Mouse (Mus musculus): ENCODE results near the gene Gpr157.

Gene Gpr157

GRCm38 (mm10) chr4:150112867-150113266 lies 25.7 kb downstream of the Gpr157 start:
- peak; percentile 77 for DNase-seq (ENCODE audit: low read depth, low spot score)

DNA sequence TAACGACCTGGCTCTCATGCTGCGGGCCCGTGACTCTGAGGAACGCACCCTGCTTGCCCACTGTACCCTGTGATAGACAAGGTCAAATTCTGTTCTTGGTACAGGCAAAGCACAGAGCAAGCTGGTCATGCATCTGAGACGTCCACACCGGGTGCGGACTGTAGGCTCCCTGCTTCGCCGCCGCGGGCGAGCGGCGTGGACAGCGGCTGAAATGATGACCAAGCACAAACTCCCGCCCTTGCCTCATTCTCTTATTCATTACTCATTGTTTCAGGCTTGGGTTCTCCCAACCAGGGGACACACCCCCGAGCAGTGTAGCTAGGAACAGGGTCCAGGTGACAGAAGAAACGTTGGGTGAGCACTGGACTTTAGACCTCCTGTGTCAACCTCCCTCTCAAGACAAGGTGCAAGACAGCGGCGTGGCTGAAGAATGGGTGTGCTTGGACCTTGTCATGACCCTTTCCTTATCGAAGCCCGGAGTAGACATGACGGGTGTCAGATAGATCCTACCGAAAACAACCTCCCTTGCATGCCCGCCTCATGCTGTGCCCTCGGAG lies 27.4 kb downstream of the Gpr157 start:
- DNase-seq (ENCODE audit: low read depth, low spot score) = no peak
- no peaks in the 10 kb centered on the region for H3K36me3 ChIP-seq (ENCODE audit: control insufficient read depth, insufficient read depth, low read length, poor library complexity, severe bottlenecking)
- H3K27me3 ChIP-seq (ENCODE audit: control insufficient read depth, insufficient read depth, low read length, poor library complexity, severe bottlenecking) = no peaks in the 10 kb centered on the region

More at GRCm38 (mm10) chr4:150112867-150113266, 25.7 kb downstream of the Gpr157 start:
- no peaks in the 10 kb centered on the region for H3K27me3 ChIP-seq (ENCODE audit: control insufficient read depth, insufficient read depth, low read length, poor library complexity, severe bottlenecking)
- no peaks in the 10 kb centered on the region for H3K36me3 ChIP-seq (ENCODE audit: control insufficient read depth, insufficient read depth, low read length, poor library complexity, severe bottlenecking)

- H3K36me3 ChIP-seq (ENCODE audit: control insufficient read depth, insufficient read depth, low read length, poor library complexity, severe bottlenecking) = no peaks in the 10 kb centered on the region
- no peaks in the 10 kb centered on the region for H3K27me3 ChIP-seq (ENCODE audit: control insufficient read depth, insufficient read depth, low read length, poor library complexity, severe bottlenecking)
- peak; percentile 30 for DNase-seq (ENCODE audit: low read depth, low spot score)
These were observed 30.1 kb downstream of the Gpr157 start for GRCm38 (mm10) chr4:150117311-150117710.

DNA sequence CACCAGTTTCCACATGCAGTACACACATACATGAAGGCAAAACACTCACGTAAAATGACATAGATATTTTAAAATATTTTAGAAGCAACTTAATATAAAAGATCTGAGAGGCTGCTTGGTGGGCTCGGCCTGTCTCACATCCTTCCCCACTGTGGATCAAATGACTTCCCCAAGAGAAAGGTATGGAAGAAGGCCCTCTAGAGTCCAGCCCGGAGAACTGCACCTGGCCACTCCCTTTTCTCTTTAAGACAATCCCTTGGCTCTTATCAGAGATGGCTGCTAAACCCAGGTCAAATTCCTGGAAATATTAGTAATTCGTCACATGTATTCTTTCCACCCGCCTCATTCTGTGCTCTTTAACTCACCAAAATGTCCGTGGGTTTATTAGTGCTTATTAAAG lies 31.0 kb downstream of the Gpr157 start:
- Histone ChIP-seq H3K27me3 (ENCODE audit: control insufficient read depth, insufficient read depth, low read length, poor library complexity, severe bottlenecking) (no peaks in the 10 kb centered on the region), H3K36me3 (ENCODE audit: control insufficient read depth, insufficient read depth, low read length, poor library complexity, severe bottlenecking) (no peaks in the 10 kb centered on the region)
- DNase-seq (ENCODE audit: low read depth, low spot score) = no peak

DNA sequence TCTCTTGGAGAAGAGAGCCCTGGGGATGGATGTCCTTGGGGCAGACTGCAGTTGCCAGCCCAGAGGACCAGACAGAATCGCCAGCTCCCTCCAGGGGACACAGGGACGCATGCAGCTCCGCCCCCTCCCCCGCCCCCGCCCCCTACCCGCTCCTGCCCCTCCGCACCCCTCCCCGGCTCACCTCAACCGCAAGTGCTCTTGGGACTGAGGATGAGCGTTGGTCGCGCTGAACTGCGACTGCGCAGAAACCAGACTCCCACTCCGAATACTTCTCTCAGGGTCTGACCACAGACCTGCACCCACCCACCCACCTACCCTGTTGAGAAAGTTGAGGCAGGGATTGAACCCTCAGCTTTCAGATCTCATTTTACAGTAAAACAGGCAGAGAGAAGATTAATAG lies 31.9 kb downstream of the Gpr157 start, which contains the start of gene Slc2a5:
Slc2a5 (plus strand) TSS at position 229 of the 400 bp plus-strand sequence.
- H3K36me3 ChIP-seq (ENCODE audit: control insufficient read depth, insufficient read depth, low read length, poor library complexity, severe bottlenecking) = no peaks in the 10 kb centered on the region
- DNase-seq (ENCODE audit: low read depth, low spot score) = no peak
- H3K27me3 ChIP-seq (ENCODE audit: control insufficient read depth, insufficient read depth, low read length, poor library complexity, severe bottlenecking) = no peaks in the 10 kb centered on the region

- Histone ChIP-seq H3K27me3 (ENCODE audit: control insufficient read depth, insufficient read depth, low read length, poor library complexity, severe bottlenecking) (no peaks in the 10 kb centered on the region), H3K36me3 (ENCODE audit: control insufficient read depth, insufficient read depth, low read length, poor library complexity, severe bottlenecking) (no peaks in the 10 kb centered on the region)
- no peak for DNase-seq (ENCODE audit: low read depth, low spot score)
These were observed 32.5 kb downstream of the Gpr157 start for GRCm38 (mm10) chr4:150119640-150120039.

DNA sequence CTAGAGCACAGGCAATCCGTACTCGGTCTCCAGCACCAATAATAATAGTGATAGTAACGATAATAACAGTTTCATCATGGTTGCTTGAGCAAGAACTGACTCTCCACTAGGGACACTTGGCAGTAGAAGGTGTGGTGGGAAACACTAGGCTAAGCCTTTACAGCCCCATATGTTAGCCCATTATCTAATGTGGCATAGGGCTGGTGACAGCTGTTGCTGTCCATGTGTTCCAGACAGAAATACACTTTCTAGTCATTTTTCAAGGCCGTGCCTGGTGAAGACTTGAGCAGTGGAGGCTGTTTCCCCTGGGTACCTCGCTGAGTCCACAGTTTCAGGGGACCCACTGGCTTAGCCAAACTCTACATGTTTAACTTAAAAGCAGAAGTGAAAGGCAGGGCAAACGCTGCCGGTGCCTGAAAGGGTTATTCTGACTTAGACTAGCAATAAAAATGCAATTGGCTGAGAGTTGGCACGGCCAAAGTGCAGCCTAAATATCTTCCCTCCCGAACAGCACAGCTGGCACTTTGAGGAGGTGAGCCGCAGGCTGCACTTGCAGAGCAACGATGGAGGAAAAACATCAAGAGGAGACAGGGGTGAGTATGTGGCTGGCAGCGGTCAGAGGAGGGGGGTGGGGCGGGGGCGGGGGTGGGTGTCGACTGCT lies 33.1 kb downstream of the Gpr157 start:
- Histone ChIP-seq H3K27me3 (ENCODE audit: control insufficient read depth, insufficient read depth, low read length, poor library complexity, severe bottlenecking) (no peaks in the 10 kb centered on the region), H3K36me3 (ENCODE audit: control insufficient read depth, insufficient read depth, low read length, poor library complexity, severe bottlenecking) (no peaks in the 10 kb centered on the region)
- DNase-seq (ENCODE audit: low read depth, low spot score) = peak; percentile 68

DNA sequence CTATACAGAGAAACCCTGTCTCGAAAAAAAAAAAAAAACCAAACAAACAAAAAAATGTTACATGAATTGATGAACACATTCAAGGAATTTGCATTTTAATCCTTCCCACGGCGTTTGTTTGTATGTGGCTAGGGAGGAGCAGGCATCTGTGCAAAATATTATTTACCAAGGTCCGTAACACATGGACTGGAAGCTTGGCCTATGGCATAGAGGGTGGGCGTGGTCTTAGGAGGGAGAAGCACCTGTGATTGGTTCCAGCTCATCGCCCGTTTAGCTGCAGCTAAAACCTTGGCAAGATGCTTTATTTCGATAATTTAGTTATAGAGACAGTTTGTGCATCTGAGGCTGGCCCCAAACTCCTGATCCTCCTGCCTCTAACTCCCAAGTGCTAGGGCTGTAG lies 34.3 kb downstream of the Gpr157 start:
- no peaks in the 10 kb centered on the region for H3K36me3 ChIP-seq (ENCODE audit: control insufficient read depth, insufficient read depth, low read length, poor library complexity, severe bottlenecking)
- H3K27me3 ChIP-seq (ENCODE audit: control insufficient read depth, insufficient read depth, low read length, poor library complexity, severe bottlenecking) = no peaks in the 10 kb centered on the region

DNA sequence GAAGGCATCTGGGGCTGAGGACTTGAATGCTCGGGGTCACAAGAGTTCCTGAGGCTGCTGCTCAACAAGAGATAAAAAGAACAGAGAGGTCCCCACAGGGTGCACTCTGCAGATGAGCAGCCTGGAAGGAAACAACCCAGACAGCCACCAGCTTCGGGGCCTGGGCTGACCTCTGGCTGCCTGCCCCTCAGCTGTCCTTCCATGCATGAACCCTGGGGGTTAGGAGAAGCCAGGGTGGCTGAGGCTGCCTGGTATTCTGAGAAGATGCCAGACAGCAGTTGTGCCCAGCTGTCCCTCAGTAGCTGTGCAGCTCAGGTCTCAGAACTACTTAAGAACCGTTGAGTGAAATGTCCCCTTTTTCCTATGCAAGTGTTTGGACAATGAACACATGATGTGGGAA lies 35.3 kb downstream of the Gpr157 start:
- H3K27me3 ChIP-seq (ENCODE audit: control insufficient read depth, insufficient read depth, low read length, poor library complexity, severe bottlenecking) = no peaks in the 10 kb centered on the region
- DNase-seq (ENCODE audit: low read depth, low spot score) = no peak
- no peaks in the 10 kb centered on the region for H3K36me3 ChIP-seq (ENCODE audit: control insufficient read depth, insufficient read depth, low read length, poor library complexity, severe bottlenecking)

More for the DNA sequence above, 34.3 kb downstream of the Gpr157 start:
- DNase-seq (ENCODE audit: low read depth, low spot score) = no peak

DNA sequence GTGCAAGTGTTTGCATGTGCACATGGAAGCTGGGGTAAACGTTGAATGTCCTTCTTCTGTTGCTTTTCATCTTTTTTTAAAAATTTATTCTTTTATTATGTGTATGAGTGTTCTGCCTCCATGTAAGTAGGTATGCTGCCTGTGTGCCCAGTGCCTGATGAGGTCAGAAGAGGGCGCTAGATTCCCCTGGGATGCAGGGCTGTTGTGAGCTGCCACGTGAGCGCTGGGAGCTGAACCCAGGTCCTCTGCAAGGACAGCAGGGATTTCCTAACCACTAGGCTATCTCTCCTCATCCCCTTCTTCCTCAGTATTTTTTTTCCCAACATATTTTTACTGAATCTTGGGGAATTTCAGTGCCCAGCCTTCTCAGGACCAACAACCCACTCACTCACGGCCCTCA lies 39.2 kb downstream of the Gpr157 start:
- DNase-seq (ENCODE audit: low read depth, low spot score) = no peak
- Histone ChIP-seq H3K27me3 (ENCODE audit: control insufficient read depth, insufficient read depth, low read length, poor library complexity, severe bottlenecking) (no peaks in the 10 kb centered on the region), H3K36me3 (ENCODE audit: control insufficient read depth, insufficient read depth, low read length, poor library complexity, severe bottlenecking) (no peaks in the 10 kb centered on the region)

GRCm38 (mm10) chr4:150127894-150128293 lies 40.7 kb downstream of the Gpr157 start:
- DNase-seq (ENCODE audit: low read depth, low spot score) = no peak
- Histone ChIP-seq H3K36me3 (ENCODE audit: control insufficient read depth, insufficient read depth, low read length, poor library complexity, severe bottlenecking) (no peaks in the 10 kb centered on the region), H3K27me3 (ENCODE audit: control insufficient read depth, insufficient read depth, low read length, poor library complexity, severe bottlenecking) (no peaks in the 10 kb centered on the region)

DNA sequence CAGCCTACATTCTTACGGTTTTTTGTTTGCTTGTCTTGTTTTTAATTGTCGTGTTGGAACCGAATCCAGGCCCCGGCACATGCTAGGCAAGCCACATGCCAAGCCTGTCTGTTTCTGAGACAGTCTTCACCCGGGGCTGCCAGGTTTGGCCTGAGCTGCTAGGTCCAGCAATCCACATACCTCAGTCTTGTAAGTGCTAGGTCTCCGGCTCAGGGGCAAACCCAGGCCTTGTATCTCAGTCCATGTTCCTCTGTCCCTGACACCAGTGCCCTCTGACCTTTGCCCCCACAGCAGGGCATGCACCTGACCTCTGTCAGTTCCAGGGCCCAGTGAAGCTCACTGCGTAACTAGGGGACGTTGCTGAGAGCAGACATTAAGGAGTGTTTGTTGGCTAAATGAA lies 41.4 kb downstream of the Gpr157 start:
- Histone ChIP-seq H3K36me3 (ENCODE audit: control insufficient read depth, insufficient read depth, low read length, poor library complexity, severe bottlenecking) (no peaks in the 10 kb centered on the region), H3K27me3 (ENCODE audit: control insufficient read depth, insufficient read depth, low read length, poor library complexity, severe bottlenecking) (no peaks in the 10 kb centered on the region)
- no peak for DNase-seq (ENCODE audit: low read depth, low spot score)

GRCm38 (mm10) chr4:150130661-150131060 lies 43.5 kb downstream of the Gpr157 start:
- DNase-seq (ENCODE audit: low read depth, low spot score) = no peak
- Histone ChIP-seq H3K36me3 (ENCODE audit: control insufficient read depth, insufficient read depth, low read length, poor library complexity, severe bottlenecking) (no peaks in the 10 kb centered on the region), H3K27me3 (ENCODE audit: control insufficient read depth, insufficient read depth, low read length, poor library complexity, severe bottlenecking) (no peaks in the 10 kb centered on the region)

GRCm38 (mm10) chr4:150132692-150133271 lies 45.6 kb downstream of the Gpr157 start:
- no peaks in the 10 kb centered on the region for H3K27me3 ChIP-seq (ENCODE audit: control insufficient read depth, insufficient read depth, low read length, poor library complexity, severe bottlenecking)
- peak; percentile 23 for DNase-seq (ENCODE audit: low read depth, low spot score)
- H3K36me3 ChIP-seq (ENCODE audit: control insufficient read depth, insufficient read depth, low read length, poor library complexity, severe bottlenecking) = no peaks in the 10 kb centered on the region

DNA sequence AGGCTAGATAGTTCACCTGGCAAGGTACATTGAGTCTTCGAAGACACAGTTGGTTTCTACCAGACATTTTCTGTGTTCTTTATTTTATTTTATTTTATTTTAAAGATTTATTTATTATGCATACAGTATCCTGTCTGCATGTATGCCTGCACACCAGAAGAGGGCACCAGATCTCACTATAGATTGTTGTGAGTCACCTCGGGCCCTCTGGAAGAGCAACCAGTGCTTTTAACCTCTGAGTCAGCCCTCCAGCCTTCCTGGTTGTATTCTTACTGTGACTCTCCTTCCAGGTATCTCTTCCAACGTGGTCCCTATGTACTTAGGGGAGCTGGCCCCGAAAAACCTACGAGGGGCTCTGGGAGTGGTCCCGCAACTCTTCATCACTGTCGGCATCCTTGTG lies 48.1 kb downstream of the Gpr157 start:
- no peaks in the 10 kb centered on the region for H3K36me3 ChIP-seq (ENCODE audit: control insufficient read depth, insufficient read depth, low read length, poor library complexity, severe bottlenecking)
- DNase-seq (ENCODE audit: low read depth, low spot score) = no peak
- H3K27me3 ChIP-seq (ENCODE audit: control insufficient read depth, insufficient read depth, low read length, poor library complexity, severe bottlenecking) = no peaks in the 10 kb centered on the region

Measured in splenic B cell, adult 2 months (primary cell).